Mouse (Mus musculus): ENCODE results near the gene 5730596B20Rik. TPM values are rescaled to one million over a fixed set of nuclear protein-coding genes. Genes with fewer than 3 reads are reported as not detected.

The 5730596B20Rik gene
- not detected in 2 replicates for total RNA-seq (2014; fragmentation: Nextera tagmentation)
- total RNA-seq (2017), result not detected in 2 replicates

DNA sequence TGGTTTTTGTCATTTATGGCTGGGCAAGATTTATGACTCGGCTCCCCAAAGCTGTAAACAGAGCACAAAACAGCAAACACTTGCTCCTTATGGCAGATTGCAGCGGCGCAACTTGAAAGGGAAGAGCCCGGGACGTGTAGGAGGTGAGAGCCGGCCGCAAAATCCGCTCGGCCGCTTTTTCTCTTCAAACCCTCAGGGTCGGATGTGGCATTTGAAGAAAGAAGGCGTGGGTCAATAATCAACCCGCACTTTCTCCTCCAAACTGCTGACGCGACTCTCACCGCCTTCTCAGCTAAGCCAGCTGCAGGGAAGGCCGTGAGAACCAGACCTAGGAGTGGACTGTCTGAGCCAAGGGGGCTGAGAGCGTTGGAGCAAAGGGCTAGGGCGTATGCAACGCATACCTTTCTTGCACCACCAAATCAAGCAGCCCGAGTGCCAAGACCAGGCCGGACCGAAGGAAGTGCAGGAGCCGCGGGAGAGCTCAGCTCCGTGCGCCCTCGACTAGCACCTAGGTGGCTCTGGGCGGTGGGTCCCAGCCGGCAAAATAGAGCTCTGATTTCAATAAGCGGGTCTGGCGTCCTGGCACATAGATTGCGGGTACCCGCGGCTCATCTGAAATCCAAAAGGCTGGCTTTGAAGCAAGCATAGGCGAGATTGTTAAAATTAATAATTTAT is at the start of gene 5730596B20Rik:
5730596B20Rik (plus strand) TSS at position 438 of the 675 bp plus-strand sequence.
- ATAC-seq (replicated peaks; ENCODE audit: poor library complexity, severe bottlenecking), result no peak

DNA sequence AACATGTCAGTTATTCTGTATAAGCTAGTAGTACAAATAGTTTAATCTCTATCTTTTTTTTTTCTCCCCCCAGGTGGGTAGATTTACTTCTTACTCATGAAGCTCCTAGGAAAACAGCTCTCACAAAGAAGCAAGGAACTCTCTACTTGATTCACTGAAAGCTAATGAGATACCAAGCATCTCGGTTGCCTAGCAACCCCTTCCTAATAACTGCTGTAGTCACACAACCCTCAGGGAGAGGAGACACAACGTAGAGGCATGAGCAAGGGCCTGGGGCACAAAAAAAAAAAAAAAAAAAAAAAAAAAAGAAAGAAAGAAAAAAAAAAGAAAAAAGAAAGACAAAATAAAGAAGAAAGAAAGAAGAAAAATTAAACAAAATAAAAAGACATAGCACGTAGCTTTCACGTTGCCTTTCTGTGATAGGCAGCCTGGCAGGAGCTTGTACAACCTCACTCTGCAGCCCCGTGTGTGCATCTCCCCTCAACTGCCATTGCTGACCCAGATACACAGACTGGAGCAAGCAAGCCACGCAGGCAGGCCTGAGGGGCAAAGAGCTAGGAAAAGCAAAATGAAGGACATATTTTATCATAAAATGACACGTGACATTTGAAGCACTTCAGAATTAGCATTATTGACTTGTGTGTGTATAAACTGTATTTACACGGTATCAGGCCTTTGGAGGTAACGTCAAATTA is 39.3 kb upstream of the 5730596B20Rik start:
- no peak for ATAC-seq (replicated peaks; ENCODE audit: poor library complexity, severe bottlenecking)

DNA sequence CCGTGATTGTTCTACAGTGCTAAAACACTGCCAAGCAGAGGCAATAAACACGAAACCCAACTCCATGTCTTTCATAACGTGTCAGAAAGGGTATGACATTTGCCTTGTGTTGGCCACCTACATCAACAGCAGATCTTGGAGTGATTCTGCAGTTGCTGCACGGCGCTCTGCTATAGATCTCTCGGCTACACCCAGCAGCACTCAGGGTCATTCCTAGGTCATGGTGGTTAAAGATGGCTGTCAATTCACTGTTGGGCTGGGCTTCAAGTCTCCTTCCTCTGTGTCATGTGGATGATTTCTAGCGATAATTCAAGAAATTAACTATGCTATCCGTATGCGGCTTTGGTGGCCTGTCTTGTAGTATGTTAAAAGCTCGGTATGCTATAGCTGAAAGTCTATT is 38.7 kb upstream of the 5730596B20Rik start:
- ATAC-seq (replicated peaks; ENCODE audit: poor library complexity, severe bottlenecking), result no peak

GRCm38 (mm10) chr6:52139115-52139514 is 38.2 kb upstream of the 5730596B20Rik start:
- no peak for ATAC-seq (replicated peaks; ENCODE audit: poor library complexity, severe bottlenecking)

GRCm38 (mm10) chr6:52150401-52150966 is 26.8 kb upstream of the 5730596B20Rik start:
- ATAC-seq (replicated peaks; ENCODE audit: poor library complexity, severe bottlenecking), result peak; percentile 33; the same call in 1 of the 2 replicates

GRCm38 (mm10) chr6:52151571-52151970 is 25.7 kb upstream of the 5730596B20Rik start:
- no peak for ATAC-seq (replicated peaks; ENCODE audit: poor library complexity, severe bottlenecking)

GRCm38 (mm10) chr6:52152226-52153193 is 24.8 kb upstream of the 5730596B20Rik start:
- no peak for ATAC-seq (replicated peaks; ENCODE audit: poor library complexity, severe bottlenecking)

DNA sequence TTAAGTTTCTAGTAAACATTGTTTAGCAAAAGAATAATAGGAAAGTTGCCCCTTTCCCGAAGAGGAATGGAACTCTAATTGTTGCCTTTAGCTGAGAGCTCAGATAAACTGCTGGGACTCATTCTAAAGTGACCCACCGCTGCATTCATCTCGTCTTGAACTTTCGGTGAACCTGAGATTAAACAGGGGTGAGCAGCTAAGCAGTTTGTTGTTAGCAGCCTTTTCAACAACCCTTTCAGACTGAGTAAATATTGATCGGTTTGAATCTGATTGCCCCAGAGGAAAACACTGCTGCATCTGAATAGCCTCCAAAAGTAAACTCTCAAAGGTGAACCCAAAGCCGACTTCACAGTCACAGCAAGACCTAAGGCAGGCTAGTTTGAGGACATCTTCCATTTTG is 24.0 kb upstream of the 5730596B20Rik start:
- no peak for ATAC-seq (replicated peaks; ENCODE audit: poor library complexity, severe bottlenecking)

DNA sequence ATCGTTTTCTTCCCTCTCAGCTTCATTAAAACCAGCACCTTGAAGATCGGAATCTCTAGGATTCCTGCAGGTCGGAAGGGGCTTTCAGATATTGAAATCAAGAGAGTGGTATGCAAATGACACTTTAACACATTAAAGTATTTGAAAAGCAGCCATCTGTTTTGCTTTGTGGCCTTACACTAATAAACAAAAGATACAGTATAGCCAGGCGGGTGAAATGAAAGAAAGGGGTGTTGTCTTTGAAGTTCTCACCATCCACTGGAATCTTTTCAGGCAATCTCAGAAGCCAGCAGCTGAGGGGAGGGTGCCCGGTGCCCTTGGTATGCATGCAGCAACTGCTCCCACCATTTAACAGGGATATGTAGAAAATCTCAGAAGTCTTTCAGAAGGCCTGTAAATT is 23.3 kb upstream of the 5730596B20Rik start:
- no peak for ATAC-seq (replicated peaks; ENCODE audit: poor library complexity, severe bottlenecking)

GRCm38 (mm10) chr6:52155471-52155870 is 21.8 kb upstream of the 5730596B20Rik start:
- ATAC-seq (replicated peaks; ENCODE audit: poor library complexity, severe bottlenecking), result no peak

DNA sequence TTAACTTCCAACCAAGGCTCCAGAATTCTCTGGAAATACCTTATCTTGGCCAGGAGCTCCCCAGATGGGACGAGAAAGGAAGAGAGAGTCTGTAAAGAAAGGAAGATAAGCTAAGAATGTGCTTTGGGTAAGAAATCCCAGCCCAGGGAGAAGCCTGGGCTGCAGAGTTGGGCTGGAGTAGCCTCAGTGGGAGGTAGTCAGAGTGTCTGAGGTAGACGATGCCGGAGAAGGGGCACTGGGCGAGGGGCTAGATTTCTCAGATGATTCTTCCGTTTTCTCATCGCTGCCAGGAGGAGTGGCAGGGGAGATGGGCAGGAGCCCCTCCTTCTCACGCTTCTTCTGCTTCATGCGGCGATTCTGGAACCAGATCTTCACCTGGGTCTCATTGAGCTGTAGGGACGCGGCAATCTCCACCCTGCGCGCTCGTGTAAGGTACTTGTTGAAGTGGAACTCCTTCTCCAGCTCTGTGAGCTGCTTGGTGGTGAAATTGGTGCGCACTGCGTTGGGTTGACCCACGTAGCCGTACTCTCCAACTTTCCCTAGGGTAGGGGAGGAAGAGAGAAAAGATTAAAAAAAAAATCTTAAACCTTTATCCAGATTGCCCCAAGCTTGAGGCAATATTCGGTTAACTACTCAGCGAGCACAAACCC is 20.6 kb upstream of the 5730596B20Rik start:
- ATAC-seq (replicated peaks; ENCODE audit: poor library complexity, severe bottlenecking), result no peak

GRCm38 (mm10) chr6:52157466-52158275 is 19.6 kb upstream of the 5730596B20Rik start:
- ATAC-seq (replicated peaks; ENCODE audit: poor library complexity, severe bottlenecking), result no peak

GRCm38 (mm10) chr6:52158276-52159051 is 18.8 kb upstream of the 5730596B20Rik start, which contains the start of gene Hoxa1:
Gene Hoxa1 (minus strand): TSS chr6:52158317.
- peak; percentile 86 for ATAC-seq (replicated peaks; ENCODE audit: poor library complexity, severe bottlenecking)

GRCm38 (mm10) chr6:52159164-52159761 is 18.0 kb upstream of the 5730596B20Rik start:
- ATAC-seq (replicated peaks; ENCODE audit: poor library complexity, severe bottlenecking), result no peak

- peak; percentile 50 for ATAC-seq (replicated peaks; ENCODE audit: poor library complexity, severe bottlenecking)
These were observed 17.3 kb upstream of the 5730596B20Rik start for GRCm38 (mm10) chr6:52159979-52160378.

DNA sequence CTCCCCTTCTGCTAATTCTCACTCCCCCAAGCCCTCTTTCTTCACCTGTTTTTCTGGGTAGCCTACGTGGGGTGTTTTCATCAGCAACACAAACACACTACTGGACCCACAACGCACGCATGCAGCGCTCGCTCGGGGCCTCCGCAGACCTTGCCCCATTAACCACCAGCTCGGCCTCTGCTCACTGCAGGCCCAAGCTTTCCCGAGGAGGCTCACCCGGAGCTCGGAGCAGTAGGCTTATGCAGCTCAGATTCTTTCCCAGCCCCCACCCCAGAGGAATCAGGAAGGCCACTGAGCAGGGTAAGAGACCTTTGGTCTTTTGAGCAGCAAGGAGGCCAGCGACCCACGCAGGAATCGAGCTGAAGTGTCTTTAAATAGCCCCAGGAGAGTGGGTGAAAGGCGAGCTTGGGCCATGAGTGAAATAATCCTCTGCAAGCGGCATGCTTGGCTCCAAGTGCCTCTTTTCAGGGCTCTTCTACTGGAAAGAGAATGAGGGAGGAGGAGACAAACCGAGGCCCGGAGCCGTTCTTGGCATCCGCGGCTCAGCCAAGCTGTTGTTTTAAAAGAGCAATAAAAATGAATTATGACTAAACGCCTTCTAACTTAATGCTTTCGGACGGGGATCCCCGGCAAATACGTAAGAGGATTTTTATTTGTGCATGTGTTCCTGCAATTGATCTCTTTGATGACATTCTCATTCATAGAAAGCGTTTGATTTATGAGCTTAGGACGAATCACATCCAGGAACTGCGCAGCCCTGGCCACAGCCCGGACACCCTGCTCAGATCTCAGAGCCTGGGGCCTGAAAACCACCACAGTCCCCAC is 16.6 kb upstream of the 5730596B20Rik start:
- ATAC-seq (replicated peaks; ENCODE audit: poor library complexity, severe bottlenecking), result no peak
